Mouse (Mus musculus) ovary, adult 10 weeks (tissue): ENCODE results near the gene D6Wsu163e. TPM values are rescaled to one million over a fixed set of nuclear protein-coding genes. Genes with fewer than 3 reads are reported as not detected.

Source experiments
- polyA plus RNA-seq: library from polyadenylated mRNA; stranded (reverse); fragments of 350-450 nt; fragmentation: Illumina TruSeq; extraction: RNeasy Lipid Tissue Mini Kit (QIAGEN cat#74804); gene quantifications from one replicate; pipeline ENCODE4 v1.2.3, GENCODE M21; 2014

D6Wsu163e gene
- 16.6 TPM for polyA plus RNA-seq

DNA sequence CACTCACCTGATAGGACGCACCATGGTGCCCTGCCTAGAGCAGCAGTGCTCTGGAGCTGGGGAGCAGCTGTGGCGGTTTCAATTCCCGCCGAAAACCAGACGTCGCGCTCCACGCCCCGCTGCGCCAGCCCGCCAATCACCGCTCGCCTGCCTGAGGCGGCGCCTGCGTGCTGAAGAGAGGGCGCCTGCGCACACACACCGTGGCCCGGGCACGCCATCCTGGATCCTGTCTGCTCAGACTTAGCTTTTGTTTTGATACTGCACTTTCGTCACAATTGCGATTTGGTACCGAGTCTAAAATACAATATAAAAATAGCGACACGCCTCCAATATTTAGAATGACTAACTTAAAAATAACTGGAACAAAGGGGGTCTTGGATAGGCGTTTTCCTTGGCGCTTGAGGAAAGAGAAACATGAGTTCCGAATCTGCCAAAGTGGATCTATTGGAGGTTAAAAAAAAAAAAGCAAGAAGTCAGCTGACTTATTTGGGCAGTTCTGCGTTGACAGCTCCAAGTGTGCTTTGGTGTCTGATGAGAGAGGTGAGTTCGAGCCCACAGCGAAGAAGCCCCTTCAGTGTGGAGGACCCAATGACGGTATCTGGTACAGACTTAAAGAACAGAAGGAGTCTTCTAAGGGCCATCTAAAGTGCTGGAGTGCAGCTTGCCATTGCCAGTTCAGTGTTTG, at the start of gene D6Wsu163e, which contains the start of gene Rad51ap1:
D6Wsu163e (plus strand) TSS at position 476 of the 685 bp plus-strand sequence.
Rad51ap1 (minus strand) TSS at position 101 of the 685 bp plus-strand sequence.

DNA sequence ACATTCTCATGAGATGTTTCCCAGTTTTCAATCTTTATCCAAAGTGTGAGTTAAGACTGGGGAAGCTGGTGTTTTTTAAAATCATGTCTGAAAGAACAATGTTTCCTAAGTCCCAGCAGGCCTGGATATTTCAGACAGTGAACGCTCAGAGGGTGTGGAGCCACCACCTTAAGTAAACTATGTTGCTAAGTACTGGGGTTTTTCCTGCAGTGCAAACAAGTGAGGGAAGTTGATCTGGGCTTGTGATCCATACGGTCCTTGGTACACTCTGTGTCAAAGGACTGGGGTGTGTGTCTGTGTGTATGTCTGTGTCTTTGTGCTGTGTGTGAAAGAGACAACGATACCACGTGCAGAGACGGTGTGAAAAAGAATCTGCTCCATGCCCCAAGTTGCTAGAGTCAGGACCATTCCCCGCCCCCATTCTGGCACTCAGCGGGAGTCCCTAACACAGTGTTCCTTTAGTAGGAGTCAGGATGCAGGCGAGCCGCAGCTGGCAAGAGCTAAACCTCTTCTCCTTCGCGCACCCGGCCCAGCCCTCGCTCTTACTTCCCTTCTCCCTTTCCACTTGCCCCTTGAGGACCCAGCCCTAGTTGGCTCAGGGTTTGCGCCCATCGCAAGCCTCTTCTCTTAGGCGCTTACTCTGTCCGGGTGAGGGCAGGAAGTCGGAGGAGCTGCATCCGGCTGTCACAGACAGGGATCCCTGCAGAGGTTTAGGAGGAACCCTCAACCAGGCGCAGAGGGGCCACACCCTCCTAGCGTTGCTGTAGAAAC, 18.5 kb upstream of the D6Wsu163e start, which contains the start of gene Dyrk4:
Dyrk4 (minus strand) TSS at position 729 of the 771 bp plus-strand sequence.

DNA sequence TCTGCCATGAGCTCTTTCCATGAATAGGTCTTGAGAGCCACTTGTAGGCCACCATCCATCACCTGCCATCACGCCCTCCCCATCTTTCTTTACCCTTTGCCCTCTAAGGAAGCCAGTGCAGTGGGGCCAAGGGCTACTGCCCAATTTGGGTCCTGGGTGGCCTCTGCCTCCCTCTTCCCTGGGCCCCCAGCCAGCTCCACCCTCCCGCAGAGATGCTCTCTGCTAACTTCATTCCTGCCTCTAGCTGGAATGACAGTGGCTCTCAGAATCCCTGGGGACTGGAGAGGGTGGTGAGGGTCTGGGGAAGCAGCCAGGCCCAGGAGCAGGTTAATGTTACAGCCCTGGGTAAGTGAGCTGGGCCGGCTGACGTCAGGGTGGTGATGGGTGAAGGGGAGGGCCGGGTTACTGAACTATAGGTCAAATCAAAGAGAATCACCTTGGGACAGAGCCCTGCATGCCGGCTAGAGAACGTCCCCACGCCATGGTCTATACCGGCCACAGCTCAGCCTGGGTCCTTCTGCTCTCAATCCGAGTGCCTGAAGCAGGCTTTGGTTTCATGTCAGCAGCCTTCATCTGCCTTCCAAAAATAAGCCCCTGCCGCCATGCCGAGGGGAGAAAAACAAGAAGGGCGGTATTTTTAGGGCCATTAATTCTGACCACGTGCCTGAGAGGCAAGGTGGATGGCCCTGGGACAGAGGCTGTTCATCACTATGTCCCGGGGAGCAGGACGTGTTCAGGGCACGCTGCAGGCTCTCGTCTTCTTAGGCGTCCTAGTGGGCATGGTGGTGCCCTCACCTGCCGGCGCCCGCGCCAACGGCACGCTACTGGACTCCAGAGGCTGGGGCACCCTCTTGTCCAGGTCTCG, 75.4 kb downstream of the D6Wsu163e start, which contains the start of gene Fgf6:
Fgf6 (plus strand) TSS at position 681 of the 865 bp plus-strand sequence.

Other genes starting within 250 kb of the D6Wsu163e start
- gene Kcna6, start 199.3 kb upstream of the D6Wsu163e start, polyA plus RNA-seq: 0.29 TPM
- gene Ndufa9, start 90.8 kb upstream of the D6Wsu163e start, polyA plus RNA-seq: 57.3 TPM
- not detected for gene Akap3, start 86.9 kb upstream of the D6Wsu163e start, polyA plus RNA-seq
- not detected for gene Dyrk4, start 18.1 kb upstream of the D6Wsu163e start, polyA plus RNA-seq
- gene Rad51ap1, start 375 bp upstream of the D6Wsu163e start, polyA plus RNA-seq: 31.6 TPM
- not detected for gene Fgf6, start 75.6 kb downstream of the D6Wsu163e start, polyA plus RNA-seq
- gene Fgf23, start 132.9 kb downstream of the D6Wsu163e start, polyA plus RNA-seq: not detected
- gene Tigar, start 169.6 kb downstream of the D6Wsu163e start, polyA plus RNA-seq: 7.1 TPM
- 193 TPM for gene Ccnd2, start 212.2 kb downstream of the D6Wsu163e start, polyA plus RNA-seq